Mouse (Mus musculus) layer of hippocampus, adult 9-10 months (tissue): ENCODE measurements at regions not wholly inside any gene's neighbourhood (a gene's known extent, or its start where the extent isn't known, plus 50 kb on each side); places are given as distances from the start of the nearest gene placed in this dataset.

Experiments used
- DNase-seq: peaks from one replicate; pipeline ENCODE4 v3.0.0; 2022; ENCODE audit warnings: low spot score

DNA sequence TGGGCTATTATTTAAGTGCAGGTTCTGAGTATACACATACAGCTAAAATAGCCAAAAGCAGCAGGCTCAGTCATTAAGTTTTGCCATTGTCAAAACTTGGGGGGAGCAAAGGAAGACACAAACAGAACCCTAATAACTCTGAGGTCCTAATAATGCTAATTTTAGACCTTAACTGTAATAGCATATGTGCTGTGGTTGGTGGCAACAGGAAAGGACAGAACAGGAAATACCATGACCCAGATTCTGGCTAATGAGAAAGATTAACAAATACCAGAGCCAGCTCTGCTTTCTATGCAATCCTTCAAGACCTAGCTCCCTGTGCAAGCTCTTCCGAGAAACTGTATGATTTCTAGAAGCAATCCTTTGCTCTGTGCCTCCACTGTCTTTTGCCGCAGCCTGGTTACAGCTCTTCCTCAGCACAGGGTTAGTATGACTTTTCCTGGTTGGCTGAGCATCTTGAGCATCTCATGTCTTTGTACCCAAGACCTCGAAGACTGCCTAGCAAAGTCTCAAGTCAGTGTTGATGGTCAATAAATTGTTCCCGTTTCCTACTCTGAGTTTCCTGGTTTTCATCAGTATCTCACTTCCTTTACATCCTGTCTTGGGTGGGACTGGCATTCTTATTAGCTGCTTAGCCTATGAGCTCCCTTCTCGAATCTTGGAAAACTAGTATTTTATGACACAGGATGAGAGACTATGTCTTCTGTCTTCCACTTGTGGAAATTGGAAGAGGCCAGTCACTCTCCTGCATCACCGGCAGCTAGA lies 49.9 kb upstream of the Eed start:
- no peak for DNase-seq

GRCm38 (mm10) chr7:90033086-90033485 lies 52.3 kb upstream of the Eed start:
- DNase-seq = no peak

GRCm38 (mm10) chr7:90033640-90034312 lies 53.0 kb upstream of the Eed start:
- DNase-seq = peak; percentile 40

GRCm38 (mm10) chr7:90034498-90034897 lies 53.7 kb upstream of the Eed start:
- DNase-seq = no peak

DNA sequence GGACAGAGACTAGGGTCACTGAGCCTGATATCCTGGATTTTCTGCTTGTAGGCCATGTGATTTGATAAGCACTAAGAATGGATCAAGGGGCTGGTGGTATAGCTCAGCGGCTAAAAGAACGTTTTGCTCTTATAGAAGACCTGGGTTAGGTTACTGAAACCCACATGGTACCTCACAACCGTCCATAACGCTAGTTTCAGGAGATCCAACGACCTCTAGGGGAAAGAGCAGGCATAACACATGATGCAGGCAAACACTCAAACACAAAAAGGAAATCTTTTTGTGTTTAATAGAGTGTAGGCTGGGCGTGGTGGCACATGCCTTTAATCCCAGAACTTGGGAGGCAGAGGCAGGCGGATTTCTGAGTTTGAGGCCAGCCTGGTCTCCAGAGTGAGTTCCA lies 54.6 kb upstream of the Eed start:
- no peak for DNase-seq

DNA sequence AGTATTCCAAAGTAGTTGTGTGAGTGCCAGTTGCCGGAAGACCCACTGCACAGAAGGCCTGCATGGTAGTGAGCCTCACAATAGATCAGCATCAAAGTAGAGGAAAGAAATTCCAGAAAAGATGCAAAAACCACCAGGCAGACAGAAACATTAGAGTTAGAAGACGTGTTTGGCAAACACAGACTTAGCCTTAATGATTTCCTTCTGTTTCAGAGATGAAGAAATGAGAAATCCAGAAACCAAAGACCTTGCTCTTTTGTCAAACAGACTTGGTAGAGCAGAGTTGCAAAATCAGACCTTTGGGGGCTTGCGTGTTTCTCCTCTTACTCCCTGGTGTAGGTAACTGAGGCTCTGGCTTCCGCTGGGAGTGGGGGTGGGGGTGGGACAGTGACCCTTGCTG lies 57.0 kb upstream of the Eed start:
- no peak for DNase-seq

- DNase-seq = no peak
Measured at GRCm38 (mm10) chr7:90039504-90039903, 58.7 kb upstream of the Eed start.

DNA sequence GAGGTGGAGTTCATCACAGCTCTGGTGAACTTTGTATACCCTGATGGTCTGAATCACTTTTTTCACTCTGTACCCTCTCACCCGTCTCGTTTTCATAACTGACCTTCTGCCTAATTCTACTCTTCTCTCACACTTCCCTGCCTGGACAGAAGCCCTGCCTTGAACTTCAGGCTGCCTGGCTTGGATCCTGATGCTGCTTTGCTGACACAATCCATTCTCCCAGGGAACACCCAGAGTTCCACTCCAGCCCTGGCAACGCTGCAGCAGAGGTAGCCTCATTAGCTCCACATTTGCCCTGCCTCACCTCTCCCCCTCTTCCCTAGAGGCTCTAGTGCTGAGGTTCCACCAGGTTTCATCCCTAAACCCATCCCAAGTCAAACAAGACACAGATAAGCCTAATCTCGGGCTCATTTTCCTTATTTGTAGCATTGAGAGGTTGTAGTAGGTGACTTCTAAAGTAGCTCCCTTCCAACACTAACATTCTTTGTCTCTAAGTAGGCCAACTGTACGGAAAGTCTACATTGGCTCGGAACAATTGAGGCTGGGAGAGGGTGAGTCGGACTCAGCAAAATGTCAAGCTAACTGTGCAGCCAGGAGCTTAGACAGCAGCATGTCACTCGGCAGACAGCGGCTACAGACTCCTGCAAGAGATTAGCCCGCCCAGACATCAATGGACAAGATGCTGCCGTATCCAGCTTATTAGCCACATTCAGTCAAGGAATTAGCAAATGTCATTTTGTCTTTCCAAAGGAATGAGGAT lies 60.0 kb upstream of the Eed start:
- no peak for DNase-seq

GRCm38 (mm10) chr7:90041565-90042024 lies 60.8 kb upstream of the Eed start:
- no peak for DNase-seq

- DNase-seq = no peak
Measured at GRCm38 (mm10) chr7:90042364-90042763, 61.6 kb upstream of the Eed start.

DNA sequence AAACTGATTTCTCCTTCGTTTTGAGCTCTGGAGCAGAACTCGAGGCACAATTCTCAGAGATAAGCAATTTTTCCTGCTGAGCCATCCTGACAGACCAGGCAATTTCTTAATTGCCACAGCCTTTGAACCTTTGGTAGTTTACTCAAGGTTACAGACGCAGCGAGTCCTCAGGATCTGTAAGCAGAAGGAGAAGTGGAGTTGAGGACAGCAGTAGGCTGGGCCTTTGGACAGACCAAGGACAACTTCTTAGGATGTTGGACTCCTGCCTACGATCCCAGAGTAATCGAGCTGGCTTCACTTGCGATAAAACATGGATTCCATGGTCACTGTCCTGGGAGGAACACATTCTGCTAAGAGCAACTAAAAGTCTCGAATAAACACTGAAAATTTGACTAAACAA lies 62.7 kb upstream of the Eed start:
- no peak for DNase-seq

DNA sequence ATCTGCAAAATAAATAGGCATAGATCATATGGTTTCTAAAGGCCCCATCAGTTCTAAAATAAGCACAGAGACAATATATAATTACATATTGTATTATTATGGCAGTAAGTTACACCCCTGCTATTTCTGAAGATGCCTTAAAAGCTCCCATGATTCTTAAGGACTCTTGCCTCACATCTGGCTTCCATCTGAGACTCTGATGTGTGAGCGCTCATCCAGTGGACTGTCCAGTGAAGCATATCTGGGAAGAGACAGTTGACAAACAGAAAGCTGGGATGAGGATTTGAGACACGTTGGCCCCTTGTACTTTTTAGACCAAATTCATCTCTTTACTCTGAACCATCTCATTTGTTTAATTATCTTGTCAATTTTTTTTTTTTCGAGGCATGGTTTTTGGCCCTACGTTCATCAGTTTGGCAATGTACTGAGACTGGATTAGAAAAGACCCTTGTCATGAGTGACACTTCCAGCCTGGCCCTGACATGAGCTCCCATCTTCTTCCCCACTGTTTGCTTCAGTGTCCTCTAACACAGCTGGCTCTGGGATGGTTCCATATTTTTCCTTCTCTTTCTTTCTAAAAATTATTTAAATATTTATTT lies 63.4 kb upstream of the Eed start:
- DNase-seq = no peak

DNA sequence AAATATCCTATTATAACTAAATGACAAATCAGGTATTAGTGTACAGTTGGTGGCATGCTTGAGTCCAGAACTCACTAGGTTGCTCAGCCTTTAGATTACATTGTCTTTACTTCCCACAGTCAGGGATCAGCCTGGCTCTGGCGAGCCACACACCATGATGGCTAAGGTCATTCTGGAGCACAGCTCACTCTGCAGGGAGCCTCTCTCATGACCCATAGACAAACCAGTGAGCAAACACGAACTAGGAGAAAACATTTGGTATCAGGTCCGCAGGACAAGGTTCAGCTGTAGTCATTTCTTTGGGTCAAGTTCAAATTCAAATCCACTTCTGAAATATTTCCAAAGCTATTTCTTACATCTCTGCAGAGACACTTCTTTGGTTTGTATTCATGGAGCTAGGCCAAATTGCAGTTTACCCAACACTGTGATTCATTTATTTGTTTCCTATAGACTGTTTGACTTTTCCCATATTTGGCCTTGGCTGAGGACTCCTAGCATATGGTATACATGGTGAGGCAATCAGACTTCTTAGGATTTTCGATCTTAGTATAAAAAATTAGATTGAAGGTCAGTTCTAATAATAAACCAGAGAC lies 64.5 kb upstream of the Eed start:
- no peak for DNase-seq

GRCm38 (mm10) chr7:90046228-90046627 lies 65.4 kb upstream of the Eed start:
- DNase-seq = no peak

DNA sequence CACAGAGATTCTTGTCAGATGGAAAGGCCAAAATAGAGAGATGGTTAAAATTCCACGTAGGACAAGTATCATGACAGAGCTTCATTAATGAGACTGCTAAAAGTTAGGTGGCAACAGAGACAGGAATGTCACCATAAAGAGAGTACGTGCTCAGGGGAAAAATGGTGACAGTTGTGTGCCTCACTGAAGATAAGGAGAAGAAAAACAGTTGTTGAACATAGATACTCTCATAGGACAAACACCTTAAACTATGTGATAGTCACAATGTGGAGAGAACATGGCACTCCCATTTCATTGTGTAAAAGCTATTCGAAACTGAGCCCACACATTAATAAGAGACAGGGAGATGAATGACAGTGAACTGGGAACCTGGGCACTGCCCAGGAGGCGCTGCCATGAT lies 66.1 kb upstream of the Eed start:
- DNase-seq = no peak

DNA sequence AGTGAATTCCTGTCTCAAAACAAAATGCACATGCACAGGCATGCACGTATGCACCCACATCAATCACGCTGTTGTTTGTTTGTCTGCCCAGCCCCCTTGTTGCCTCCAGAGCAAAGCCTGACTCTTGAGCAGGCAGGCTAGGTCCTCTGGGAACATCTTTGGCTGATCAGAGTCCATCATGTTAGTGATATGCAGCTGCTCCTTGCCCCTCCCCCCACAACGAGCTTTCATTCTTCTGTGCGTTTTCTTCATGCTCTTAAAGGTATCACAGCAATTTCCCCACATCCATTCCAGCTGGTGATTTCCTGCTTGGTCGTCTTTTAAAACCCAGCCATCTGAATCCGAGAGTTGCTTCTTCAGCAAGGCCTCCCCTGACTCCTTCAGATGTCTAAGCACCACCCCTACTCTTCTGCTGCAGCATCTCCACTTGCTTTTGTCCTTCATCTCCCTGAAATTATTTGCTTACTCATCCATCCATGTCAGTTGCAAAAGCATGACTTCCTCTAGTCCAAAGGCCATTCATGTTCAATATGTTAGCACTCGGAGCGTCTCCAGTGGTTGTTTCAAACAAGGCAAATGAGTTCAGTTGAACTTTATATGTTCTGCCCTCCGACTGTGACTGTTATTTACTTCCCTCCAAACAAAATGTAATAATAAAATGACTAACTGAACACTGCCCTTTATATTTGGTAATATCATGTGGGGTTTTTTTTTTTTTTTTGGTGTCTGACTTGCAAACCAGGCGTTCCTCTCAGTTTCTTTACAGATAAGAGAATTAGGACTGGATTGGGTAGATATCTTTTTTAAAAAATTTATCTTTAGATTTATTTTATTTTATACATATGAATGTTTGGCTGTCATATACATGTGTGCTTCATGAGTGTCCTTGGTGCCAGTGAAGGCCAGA lies 67.9 kb upstream of the Eed start:
- no peak for DNase-seq

DNA sequence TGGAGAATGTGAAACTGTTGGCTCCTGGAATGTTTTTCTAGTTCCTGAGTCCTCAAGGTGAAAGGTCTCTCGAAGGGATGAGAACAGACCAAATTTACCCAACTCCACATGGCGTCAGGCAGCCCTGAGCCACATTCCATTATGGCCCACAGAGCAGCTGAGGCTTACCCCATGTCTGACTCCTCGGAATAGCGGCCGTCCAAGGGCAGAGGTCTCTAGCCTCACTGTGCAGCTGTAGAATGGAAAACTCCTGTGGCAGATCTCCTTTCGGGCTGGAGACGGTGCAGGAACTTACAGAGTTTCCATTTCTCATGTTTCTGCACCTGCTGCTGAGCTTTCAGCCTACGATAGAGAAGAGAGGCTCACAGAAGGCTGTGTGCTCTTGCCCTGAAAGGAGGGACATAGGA lies 69.1 kb upstream of the Eed start:
- no peak for DNase-seq

- no peak for DNase-seq
Measured at GRCm38 (mm10) chr7:90054795-90055511, 74.2 kb upstream of the Eed start.

DNA sequence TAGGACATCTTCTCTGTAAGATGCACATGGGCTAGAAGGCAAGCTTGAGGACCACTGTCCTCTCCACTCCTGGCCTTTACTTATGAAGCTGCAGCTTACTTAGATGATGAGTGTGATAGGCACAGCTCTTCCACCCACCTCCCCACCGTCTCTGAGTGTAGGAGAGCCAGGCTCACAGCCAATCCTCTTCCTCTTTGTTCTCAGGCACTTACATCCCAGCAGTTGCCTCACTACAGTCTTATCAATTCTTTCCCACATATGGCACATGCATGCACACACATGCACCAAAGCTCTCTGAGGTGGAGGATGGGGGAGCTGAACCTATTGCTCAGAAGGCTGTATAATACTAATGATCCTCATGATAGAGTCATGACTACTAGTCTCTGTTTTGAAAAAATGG lies 72.1 kb upstream of the Picalm start:
- DNase-seq = no peak

DNA sequence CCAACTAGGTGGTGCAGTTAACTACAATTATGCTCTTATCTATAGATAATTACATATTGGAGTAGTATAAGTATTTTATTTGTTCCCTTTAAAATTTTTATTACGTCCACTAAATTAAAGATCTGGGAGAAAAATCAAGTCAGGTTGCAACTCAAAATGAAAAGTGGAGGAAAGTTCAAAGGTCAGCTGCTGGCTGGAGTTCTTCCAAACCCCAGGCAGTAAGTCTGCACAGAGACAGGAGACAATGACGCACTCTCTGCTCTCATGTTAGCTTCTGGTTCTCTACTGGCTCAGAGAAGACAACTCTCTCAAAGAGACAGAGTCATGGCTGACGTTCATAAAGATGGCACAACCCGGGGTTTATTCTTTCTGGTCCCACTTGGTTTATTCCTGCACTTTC lies 71.4 kb upstream of the Picalm start:
- no peak for DNase-seq

- DNase-seq = no peak
Measured at GRCm38 (mm10) chr7:90059249-90059628, 70.8 kb upstream of the Picalm start.
